Mouse (Mus musculus) hematopoietic stem cell, adult 5-6 weeks (primary cell): Measurements from ENCODE around the gene Grin2b. TPM values are rescaled to one million over a fixed set of nuclear protein-coding genes. Genes with fewer than 3 reads are reported as not detected.

Experiments used
- ATAC-seq, 2 experiments: fragments of 125-278 bp in 1 of 2; replicated peaks in 1 of 2; 2 replicates each; pipeline ENCODE4 v1.8.0; 2016 to 2017; ENCODE audit warnings: inconsistent platforms in 2 of 2, mild to moderate bottlenecking in 2 of 2, moderate number of reproducible peaks in 2 of 2, low read depth in 1 of 2, moderate TSS enrichment in 1 of 2; ENCODE audit not compliant: low FRiP score in 2 of 2, poor library complexity in 2 of 2, severe bottlenecking in 2 of 2, insufficient read depth in 1 of 2, low TSS enrichment in 1 of 2
- total RNA-seq: library from RNA; stranded (forward); fragments of 172-1452, 232-1000 nt; gene quantifications from 2 replicates; pipeline ENCODE4 v1.2.3, GENCODE M21; 2017

Gene Grin2b
- total RNA-seq, 1 experiment from 2014 or later, result not detected

DNA sequence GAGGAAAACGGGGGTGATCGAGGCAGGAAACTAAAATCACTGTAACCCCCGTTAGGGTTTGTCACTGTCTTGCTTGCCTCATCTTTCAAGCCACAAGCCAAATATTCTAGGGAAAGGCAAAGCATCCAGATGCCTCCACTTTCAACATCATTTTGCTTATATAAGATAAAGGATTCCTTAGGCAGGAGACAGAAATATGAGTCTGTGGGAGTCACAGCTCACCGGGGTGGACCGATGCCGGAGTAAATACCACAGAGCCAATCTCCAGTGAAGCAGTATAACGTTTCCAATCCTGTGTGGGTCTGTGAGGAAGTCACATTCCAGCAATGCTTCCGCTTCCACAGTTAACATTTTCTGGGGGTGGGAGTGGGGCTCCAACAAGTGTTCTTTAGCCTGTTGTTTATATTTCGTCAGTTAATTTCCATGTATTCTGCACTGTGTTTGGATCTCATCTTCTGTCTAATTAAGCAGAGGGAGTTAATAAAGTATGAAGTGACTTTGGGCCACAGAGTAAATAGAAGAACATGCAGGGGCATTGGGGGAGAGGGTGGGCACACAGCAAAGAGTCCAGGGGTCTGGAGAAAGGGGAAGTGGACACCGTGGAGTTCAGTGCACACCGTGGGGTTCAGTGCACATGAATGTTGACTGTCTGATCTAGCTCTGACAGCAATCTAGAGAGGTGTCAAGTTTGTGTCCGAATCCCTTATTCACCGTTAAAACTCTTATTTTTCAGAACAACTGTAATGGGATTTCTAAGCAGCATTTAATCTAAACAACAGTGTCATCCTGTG lies 374.9 kb downstream of the Grin2b start:
- no peak for ATAC-seq

DNA sequence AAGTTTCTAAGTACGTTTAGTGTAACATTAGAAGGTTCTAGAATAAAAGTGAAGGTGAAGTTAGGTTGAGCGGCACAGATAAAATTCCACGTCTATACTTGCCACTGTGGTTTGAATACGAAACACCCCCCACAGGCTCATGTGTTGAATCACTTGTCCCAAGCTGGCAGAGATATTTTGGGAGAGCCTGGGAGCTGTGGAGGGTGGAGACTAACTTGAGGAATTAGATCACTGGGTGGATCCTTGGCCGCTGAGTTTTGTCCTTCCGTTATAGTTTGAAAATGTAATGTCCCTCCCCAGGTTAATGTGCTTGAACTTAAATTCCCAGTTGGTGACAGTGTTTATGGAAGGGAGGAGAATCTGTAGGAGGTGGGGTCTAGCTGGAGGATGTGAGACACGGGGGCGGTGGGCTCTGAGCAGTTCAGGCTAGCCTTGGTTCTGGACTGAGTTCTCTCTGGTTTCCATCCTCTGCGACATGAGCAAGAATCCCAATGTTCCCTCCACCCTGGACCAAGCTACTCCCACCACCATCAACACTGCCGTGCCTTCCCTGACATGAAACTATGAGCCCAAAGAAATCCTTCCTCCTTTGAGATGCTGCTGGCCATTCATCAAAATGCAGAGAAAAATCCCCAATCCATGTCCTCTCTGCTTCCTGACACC lies 375.8 kb downstream of the Grin2b start:
- no peak for ATAC-seq

DNA sequence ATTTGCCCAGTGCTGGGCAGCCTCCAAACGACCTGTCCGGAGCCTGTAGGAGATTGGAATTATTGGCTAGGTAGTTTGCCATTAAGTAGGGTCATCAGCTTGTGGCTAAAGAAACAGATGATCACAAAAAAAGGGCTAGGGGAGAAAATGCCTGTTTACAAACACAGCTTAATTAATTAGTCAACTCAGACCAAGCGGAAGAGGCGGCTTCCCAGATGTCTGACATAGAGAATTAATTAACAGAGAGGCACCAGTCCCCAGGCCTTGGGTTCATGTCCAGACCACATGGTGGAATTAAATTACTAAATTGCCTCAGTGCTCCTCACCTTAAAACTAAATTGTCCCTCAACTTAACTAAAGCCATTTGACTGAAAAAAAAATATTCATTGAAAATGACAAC lies 376.4 kb downstream of the Grin2b start:
- ATAC-seq, result no peak

DNA sequence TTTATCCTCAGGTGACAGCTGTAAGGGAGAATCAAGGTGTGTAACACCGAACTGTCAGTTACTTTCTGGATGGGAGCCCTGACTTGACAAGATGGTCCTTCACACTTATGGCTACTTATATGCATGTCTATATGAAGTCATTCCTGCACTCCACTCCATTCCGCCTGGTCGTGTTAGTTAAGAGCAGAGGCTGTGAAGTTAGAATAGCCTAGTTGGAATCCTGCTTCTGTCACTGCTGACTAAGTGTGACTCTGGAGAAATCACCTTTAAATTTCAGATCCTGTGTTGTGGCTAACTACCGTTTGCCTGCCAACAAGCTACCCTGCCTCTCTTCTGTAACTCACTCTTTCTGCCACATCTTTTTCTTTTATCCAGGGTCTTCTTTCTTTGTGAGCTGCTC lies 381.9 kb downstream of the Grin2b start:
- ATAC-seq, result no peak

DNA sequence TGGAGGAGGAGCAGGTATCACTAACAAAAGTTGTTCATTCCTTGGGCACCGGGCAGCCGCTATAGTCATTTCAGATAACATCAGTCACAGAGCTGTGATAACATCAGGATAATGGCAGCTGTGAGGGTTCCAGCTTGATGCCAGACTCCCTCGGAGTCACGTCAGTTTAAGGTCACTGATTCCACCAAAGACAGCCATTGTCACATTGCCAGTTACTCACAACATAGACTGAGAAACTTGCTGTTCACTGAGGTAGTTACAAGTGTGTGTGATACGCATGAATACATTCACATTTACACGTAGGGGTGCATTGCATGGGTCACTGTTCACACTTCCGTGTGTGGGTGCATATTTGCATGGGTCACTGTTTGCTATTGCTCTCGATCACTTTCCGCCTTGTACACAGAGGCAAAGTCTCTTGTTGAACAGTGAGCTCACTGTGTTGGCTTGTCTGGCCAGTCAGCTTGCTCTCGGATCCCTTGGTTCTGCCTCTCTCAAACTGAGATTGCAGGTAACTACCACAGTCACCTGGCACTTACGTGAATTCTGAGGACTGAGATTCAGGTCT lies 383.6 kb downstream of the Grin2b start:
- no peak for ATAC-seq

DNA sequence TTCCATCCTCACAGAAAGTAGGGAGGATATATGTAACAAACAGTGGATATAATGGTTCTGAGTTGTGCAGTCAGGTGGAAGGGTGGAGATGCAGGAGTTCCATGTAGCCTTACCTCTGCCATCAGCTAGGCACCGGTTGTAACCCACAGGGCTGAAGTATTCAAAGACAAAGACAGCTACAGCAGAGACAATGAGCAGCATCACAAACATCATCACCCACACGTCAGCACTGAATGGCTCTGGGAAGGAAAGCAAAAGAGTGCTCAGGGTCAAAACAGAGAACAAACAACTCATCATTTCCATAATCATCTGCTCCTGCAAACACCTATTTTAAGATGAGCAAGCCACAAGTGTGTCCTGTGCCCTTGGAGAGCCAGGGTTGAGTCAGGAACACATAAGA lies 398.6 kb downstream of the Grin2b start:
- ATAC-seq, result no peak

DNA sequence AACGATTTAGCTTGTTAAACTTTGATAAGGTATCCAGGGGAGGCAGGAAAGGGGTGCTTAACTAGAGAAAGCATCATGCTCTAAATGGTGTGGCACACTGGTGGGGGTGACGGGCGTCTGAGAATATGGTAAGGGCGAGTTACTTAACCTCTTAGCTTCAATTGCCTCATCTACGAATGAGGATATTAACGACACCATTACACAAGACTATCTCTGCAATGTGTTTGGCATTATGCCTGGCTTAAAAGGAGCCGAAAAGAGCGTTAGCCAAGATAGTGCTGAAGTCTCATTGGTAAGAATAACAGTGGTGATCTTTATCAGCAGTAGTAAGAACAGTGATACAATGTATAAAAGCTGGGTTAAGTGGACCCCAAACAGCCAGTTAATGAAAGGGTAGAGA lies 405.7 kb downstream of the Grin2b start:
- ATAC-seq, result peak in 1 of 2 experiments; percentile 42; a peak in 1 of 4 replicates

DNA sequence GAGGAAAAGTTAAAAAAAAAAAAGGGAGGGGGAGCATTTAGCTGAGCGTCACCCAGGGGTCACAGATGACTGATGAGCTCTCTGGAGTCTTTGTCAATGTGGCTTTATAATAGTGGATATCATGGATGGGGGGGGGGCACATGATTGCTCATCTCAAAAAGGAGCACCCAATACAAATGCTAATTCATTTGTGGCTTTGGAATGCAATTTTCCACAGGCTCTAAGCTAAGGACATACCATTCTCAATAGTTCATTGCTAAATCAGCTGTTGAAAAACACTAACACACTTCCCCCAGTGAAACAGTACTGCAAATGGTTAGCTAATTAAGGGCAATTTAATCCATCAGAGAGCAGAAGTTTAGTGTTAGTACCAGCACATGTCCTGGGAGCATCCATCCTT lies 414.6 kb downstream of the Grin2b start:
- ATAC-seq, result no peak

DNA sequence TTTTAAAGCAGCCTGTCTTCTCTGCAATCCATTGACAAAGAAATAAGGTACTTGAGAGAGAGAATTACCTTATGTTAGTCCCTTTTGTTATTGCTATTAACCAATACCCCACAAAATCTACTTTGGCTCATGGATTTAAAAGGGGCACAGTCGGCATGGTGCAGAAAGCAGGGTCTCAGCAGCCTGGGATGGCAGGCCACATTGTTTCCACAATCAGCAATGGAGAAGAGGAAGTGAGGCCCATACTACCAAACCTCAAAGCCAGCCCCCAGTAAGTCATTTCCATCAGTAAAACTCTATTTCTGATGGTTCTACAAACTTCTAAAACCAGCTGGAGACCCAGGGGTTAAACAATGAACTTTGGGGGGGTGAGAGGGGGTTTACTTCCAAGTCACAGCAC lies 417.2 kb downstream of the Grin2b start:
- ATAC-seq, result no peak

DNA sequence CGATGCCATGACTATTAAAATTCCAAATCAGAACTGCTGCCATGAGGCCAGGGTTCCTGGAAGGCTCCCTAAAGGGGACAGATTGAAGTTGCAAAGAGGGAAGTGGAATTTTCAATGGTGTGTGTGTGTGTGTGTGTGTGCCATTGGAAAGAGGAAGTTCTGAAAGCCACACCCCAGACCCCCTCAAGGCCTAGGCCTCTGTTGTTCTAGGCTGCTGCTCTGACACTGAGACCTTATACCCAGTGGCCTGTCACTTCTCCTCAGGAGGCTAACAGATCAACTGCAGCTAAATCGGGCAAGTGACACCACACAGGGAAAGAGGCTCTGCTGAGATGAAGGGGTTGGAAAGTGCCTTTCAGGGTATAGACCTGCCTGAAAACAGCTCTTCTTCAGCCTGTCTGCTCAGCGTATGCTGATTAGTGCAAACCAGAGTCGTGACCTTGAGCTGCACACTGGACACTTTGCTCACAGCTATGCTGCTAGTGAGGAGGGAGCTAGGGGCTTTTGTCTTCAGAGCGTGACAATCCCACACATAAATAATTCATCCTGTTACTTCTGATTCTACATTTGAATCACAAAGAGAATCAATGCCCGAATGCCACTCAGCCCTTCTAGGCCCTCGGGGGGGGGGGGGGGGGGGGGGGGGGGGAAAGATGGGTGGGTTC lies 424.8 kb downstream of the Grin2b start:
- peak; percentile 93 for ATAC-seq

DNA sequence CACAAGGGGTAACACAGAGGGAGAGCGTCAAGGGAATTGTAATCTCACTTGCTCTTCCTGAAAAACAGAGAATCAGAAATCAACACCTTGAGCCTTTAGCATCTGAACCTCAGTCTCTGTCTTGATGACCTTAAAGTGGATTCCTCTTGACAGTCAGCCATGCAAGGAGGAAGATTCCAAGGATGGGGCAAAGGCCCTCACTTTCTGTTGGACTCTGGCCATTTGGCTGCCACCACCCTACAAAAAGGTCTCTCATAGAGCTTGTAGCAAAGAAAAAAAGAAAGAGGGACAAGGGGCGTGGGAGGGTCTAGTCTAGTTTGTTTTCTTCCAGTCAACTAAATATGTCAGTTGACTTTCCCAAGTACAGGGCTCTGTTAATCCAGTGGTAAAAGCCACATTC lies 427.7 kb downstream of the Grin2b start:
- ATAC-seq, result no peak

DNA sequence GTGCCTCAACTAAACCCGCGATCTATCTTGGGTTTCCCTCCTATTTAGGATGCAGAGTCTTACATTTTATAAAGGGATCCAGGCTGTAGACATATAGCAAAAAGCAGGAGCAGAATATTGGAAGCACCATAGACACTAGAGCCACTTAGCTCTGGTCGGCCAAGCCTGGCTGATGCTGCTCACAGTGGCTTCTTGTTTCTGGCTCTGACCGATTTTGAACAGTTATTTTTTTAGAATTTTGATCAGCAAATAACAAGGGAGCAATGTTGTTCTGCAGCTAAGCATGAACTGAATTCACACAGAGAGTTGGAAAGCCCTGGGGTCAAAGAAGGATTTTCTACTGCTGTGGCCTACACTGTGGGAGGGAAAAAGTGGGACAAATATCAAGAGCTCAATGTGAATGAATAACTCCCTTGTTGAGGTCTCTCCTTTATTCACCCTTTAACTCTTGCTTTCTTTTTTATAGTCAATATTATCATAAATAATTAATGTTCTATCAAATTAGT lies 439.0 kb downstream of the Grin2b start:
- no peak for ATAC-seq

DNA sequence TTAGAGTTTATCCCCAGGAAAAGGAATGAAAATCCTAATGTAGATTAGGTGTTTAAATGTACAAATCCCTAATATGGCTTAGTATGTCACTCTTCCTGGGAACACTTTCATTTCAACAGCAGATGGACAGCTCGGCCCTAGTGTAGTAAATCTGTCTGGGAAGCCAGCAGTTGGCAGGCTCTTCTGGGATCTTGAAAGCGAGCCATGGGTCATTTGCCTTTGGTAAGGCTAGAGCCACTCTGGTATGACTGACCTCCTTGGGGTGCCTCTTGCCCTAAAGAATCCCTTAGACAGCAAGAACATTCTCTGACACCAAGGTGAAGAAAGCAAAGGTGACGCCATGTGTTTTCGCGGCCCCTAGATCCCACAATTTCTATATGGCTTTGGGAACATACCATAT lies 446.2 kb downstream of the Grin2b start:
- ATAC-seq, result no peak

DNA sequence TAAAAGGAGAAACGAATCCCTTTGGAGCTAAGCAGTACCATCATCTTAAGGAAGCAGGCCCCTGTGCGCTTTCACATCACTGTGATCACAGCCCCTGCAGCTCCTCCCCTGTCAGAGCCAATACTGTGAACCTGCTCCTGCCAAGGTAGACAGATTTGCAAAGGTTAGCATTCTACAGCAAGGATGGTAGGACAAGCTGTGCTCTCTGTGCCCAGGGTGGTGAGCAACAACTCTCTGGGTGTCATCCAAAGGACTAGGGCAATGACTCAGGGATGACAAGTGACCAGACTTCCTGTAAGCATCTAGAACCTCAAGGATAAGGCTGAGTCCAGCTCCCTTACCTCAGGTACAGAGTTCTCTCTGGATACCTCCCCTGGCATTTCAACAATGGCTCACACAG lies 451.6 kb downstream of the Grin2b start:
- ATAC-seq, result no peak

DNA sequence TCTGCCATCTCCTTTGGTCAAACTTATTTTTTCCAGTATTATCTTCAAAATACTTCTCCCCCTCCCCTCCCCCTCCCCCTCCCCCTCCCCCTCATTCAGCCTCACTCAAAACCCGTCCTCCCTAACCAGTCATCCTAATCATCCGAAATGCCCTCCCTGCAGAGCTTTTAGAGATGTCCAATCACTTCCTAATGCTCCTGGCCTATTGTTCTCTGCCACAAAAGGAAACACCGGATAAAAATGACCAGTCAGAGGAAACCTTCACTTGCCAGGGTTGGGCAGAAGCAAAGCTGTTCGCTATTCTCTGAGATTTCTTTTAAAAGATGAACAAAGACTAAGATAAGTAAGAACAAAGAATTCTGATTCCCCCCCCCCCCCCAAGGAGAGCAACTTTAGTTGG lies 458.4 kb downstream of the Grin2b start:
- ATAC-seq, result no peak

DNA sequence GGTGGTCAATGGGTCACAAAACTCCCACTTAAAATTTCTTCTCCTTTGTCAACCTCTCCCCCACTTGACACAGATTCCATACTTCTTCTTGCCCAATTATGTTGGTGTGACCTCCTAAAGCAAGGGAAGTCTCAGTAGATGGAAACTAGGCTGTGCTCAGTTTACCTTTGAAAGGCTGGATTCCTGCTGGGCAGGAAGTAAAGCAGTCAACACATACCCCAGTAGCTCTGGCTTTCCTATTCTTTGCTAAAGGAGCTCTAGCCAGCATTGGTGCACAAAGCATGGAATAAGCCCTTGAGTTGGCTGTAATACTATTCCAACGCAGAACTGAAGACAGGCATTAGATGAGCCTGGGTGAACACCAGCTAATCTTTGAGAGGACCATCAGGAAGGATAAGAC lies 459.1 kb downstream of the Grin2b start:
- no peak for ATAC-seq

DNA sequence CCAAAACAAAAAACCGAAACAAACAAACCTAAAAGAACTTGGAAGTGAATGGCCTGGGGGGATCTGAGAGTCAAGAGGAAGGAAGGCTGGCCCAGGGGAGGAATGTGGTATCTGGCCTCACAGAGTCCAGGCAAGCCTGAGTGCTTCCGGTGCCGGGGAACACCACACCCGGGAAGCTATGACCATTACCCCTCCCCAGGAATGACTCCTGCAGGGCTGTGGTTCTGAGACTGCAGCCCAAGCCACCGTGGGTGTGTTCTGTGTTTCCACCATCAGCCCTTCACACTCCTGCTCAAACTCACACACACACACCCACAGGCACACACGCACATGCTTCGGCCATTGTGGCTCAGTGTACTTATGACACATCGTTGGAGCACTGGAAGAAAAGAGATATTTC lies 459.6 kb downstream of the Grin2b start:
- no peak for ATAC-seq
